Mouse (Mus musculus) thymus, postnatal 10 days (tissue): ENCODE data around the gene Tmem141.

Experiments used
- DNase-seq, 2 experiments: peaks; one replicate each; pipeline ENCODE4 v3.0.0; 2021; ENCODE audit warnings: low spot score in 2 of 2

The Tmem141 gene

GRCm38 (mm10) chr2:25621229-25622200 lies at the start of gene Tmem141:
Tmem141 (minus strand) TSS chr2:25622005.
- DNase-seq: peak; percentile 12 to 70

- DNase-seq: no peak
Observed at GRCm38 (mm10) chr2:25666516-25666915, 44.7 kb upstream of the Tmem141 start.

GRCm38 (mm10) chr2:25664125-25664524 lies 42.3 kb upstream of the Tmem141 start:
- DNase-seq: no peak

- peak; percentile 54 to 77 for DNase-seq
Observed at GRCm38 (mm10) chr2:25663511-25663910, 41.7 kb upstream of the Tmem141 start.

GRCm38 (mm10) chr2:25661245-25661970 lies 39.6 kb upstream of the Tmem141 start:
- DNase-seq: no peak

GRCm38 (mm10) chr2:25660279-25660678 lies 38.5 kb upstream of the Tmem141 start:
- DNase-seq: no peak

- no peak for DNase-seq
Observed at GRCm38 (mm10) chr2:25657652-25658051, 35.8 kb upstream of the Tmem141 start, which contains the start of gene Lcn5. Lcn5 (plus strand) TSS chr2:25657952.

- DNase-seq: no peak
Observed at GRCm38 (mm10) chr2:25657246-25657645, 35.4 kb upstream of the Tmem141 start.

- no peak for DNase-seq
Observed at GRCm38 (mm10) chr2:25656691-25657090, 34.9 kb upstream of the Tmem141 start.

- no peak for DNase-seq
Observed at GRCm38 (mm10) chr2:25654502-25654901, 32.7 kb upstream of the Tmem141 start.

- DNase-seq: no peak
Observed at GRCm38 (mm10) chr2:25652902-25653301, 31.1 kb upstream of the Tmem141 start, which contains the start of gene Lcn8. Lcn8 (plus strand) TSS chr2:25653120.

GRCm38 (mm10) chr2:25639890-25640289 lies 18.1 kb upstream of the Tmem141 start:
- peak; percentile 32 to 67 for DNase-seq

- DNase-seq: no peak
Observed at GRCm38 (mm10) chr2:25634046-25634445, 12.2 kb upstream of the Tmem141 start.

- no peak for DNase-seq
Observed at GRCm38 (mm10) chr2:25633616-25634015, 11.8 kb upstream of the Tmem141 start.

GRCm38 (mm10) chr2:25628738-25629137 lies 6.9 kb upstream of the Tmem141 start:
- DNase-seq: no peak

GRCm38 (mm10) chr2:25627811-25628210 lies 6.0 kb upstream of the Tmem141 start, which contains the start of gene Fcna:
Fcna (minus strand) TSS chr2:25628030.
- DNase-seq: no peak

GRCm38 (mm10) chr2:25625986-25626385 lies 4.2 kb upstream of the Tmem141 start:
- DNase-seq: no peak

GRCm38 (mm10) chr2:25620852-25621228 lies 965 bp downstream of the Tmem141 start:
- DNase-seq: no peak

GRCm38 (mm10) chr2:25620386-25620785 lies 1.4 kb downstream of the Tmem141 start:
- no peak for DNase-seq

GRCm38 (mm10) chr2:25617578-25617977 lies 4.2 kb downstream of the Tmem141 start, which contains the start of gene Ccdc183:
Ccdc183 (minus strand) TSS chr2:25617678.
- DNase-seq: no peak

- no peak for DNase-seq
Observed at GRCm38 (mm10) chr2:25616398-25616797, 5.4 kb downstream of the Tmem141 start.

- no peak for DNase-seq
Observed at GRCm38 (mm10) chr2:25608671-25609070, 13.1 kb downstream of the Tmem141 start.
